Mouse (Mus musculus) C2C12 (cell line): ENCODE data around the gene Rnf220. TPM values are rescaled to one million over a fixed set of nuclear protein-coding genes. Genes with fewer than 3 reads are reported as not detected.

Experiments
- H3K27me3 ChIP-seq: one replicate; pipeline ENCODE4 v1.6.1; 2011; ENCODE audit not compliant: control insufficient read depth, insufficient read depth, insufficient read length
- H3K36me3 ChIP-seq: one replicate; pipeline ENCODE4 v1.6.1; 2011; ENCODE audit not compliant: control insufficient read depth, insufficient read depth
- H3K4me3 ChIP-seq: one replicate; pipeline ENCODE4 v1.5.1; 2011; ENCODE audit warnings: mild to moderate bottlenecking, control low read depth; ENCODE audit not compliant: poor library complexity, insufficient read depth, severe bottlenecking
- H3K79me2 ChIP-seq: one replicate; pipeline ENCODE4 v1.6.1; 2011; ENCODE audit not compliant: control insufficient read depth, insufficient read depth
- H3K79me3 ChIP-seq: one replicate; pipeline ENCODE4 v1.6.1; 2011; ENCODE audit warnings: low read depth, control low read depth
- H3ac ChIP-seq: one replicate; pipeline ENCODE3; 2011; ENCODE audit warnings: low read depth; ENCODE audit not compliant: control insufficient read depth, insufficient read length
- CEBPB ChIP-seq: IDR thresholded peaks from one replicate; pipeline ENCODE4 v1.6.1; 2011; ENCODE audit warnings: low read depth, mild to moderate bottlenecking, control low read depth, moderate library complexity
- CTCF ChIP-seq: IDR thresholded peaks from one replicate; pipeline ENCODE4 v1.5.1; 2011; ENCODE audit not compliant: control insufficient read depth, insufficient read depth, insufficient read length
- FOSL1 ChIP-seq: IDR thresholded peaks from one replicate; pipeline ENCODE4 v1.8.0; 2011; ENCODE audit warnings: mild to moderate bottlenecking, low read length; ENCODE audit not compliant: poor library complexity, insufficient read depth, severe bottlenecking
- MAX ChIP-seq: IDR thresholded peaks from one replicate; pipeline ENCODE4 v1.6.1; 2011; ENCODE audit warnings: mild to moderate bottlenecking, control low read depth
- MYOD1 ChIP-seq: IDR thresholded peaks from one replicate; pipeline ENCODE4 v1.6.1; 2011; ENCODE audit warnings: low read depth; ENCODE audit not compliant: control insufficient read depth, insufficient read length
- MYOG ChIP-seq: IDR thresholded peaks from one replicate; pipeline ENCODE4 v1.6.1; 2011; ENCODE audit not compliant: control insufficient read depth, insufficient read length; ENCODE audit errors: extremely low read depth
- USF1 ChIP-seq: IDR thresholded peaks from one replicate; pipeline ENCODE4 v1.6.1; 2011; ENCODE audit warnings: low read depth, mild to moderate bottlenecking, control low read depth, moderate library complexity
- polyA plus RNA-seq: library from polyadenylated mRNA; unstranded; fragments of >200 nt; fragmentation: generic; extraction: Trizol; gene quantifications from one replicate; pipeline ENCODE4 v1.2.1, GENCODE M21; 2012; ENCODE audit warnings: missing spikeins

The Rnf220 gene
- polyA plus RNA-seq, 1 experiment = 61.2 TPM

DNA sequence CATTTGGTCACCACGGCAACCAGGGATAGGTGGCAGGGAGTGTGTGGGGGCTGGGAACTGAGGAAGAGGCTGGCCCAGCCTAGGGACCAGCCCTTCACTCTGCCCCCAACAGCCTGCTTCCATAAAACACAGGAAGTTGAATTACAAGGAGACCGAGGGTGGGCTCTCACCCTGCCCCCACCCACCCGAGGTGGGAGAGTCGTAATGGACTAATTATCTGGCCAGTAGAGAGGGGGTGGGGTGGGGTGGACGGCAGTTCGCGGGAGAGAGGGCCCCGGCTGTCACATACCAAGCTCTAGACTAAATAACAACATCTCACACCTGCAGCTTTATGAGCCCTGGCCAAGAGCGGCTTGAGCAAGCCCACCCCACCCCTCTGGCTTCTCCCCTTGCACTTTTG, 104.9 kb downstream of the Rnf220 start:
- Histone ChIP-seq H3K27me3 (peaks cover 44% of the 10 kb centered on the region), H3K4me3 (no peak overlapping the region), H3ac (no peak overlapping the region), H3K79me3 (no peaks in the 10 kb centered on the region), H3K36me3 (no peaks in the 10 kb centered on the region), H3K79me2 (no peaks in the 10 kb centered on the region)
- no peak for TF ChIP-seq CTCF
- no peak for TF ChIP-seq MAX
- no peak for TF ChIP-seq CEBPB
- no peak for TF ChIP-seq MYOG
- no peak for TF ChIP-seq FOSL1
- no peak for TF ChIP-seq USF1
- TF ChIP-seq MYOD1 = no peak

DNA sequence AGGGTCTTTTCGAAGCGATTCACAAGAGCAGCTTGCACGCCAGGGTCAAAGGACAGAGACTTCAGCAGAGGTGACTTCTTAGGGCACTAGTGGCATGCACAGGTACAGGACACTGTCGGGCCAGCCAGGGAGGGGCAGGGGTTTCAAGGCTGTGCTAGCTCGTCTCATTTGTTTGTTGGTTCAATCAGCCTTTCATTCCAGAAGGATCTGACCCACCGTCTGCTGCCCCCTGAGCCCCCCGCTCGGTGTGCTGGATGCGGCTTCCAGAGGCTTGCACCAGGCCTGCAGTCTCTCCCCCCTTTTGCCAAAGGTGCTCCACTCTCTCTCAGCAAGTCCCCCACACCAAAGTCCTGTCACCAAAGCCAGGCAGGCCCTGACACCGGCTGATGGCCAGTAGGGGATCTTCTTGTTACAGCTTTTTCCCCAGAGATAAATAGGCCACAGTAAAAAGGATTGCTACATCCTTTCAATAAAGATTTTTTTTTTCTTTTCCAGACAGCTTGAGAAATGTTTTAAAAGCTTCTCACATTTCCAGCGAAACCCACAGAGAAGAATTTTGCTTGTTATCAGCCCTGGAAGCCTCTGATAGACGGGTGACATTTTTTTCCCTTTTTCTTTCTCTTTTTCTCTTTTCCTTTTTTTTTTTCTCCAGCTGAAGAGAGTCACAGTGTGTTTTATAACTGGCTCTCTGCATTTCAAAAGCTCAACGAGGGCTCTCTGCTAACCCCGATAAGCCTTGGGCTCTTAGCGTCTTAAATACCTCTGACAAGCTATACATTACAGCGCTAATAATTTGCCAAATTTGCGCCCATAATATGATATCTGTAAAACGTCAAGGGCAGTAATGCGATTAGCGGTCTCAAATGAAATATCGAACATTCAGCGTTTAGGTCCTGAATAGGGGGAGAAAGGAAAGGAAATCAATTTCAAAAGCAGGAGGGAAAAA, 105.7 kb downstream of the Rnf220 start:
- Histone ChIP-seq H3K4me3 (no peak overlapping the region), H3ac (no peak overlapping the region), H3K79me2 (no peaks in the 10 kb centered on the region), H3K79me3 (no peaks in the 10 kb centered on the region), H3K27me3 (peaks cover 38% of the 10 kb centered on the region), H3K36me3 (no peaks in the 10 kb centered on the region)
- no peak for TF ChIP-seq MAX
- no peak for TF ChIP-seq MYOG
- TF ChIP-seq CTCF = no peak
- TF ChIP-seq MYOD1 = no peak
- TF ChIP-seq CEBPB = no peak
- TF ChIP-seq FOSL1 = no peak
- no peak for TF ChIP-seq USF1

DNA sequence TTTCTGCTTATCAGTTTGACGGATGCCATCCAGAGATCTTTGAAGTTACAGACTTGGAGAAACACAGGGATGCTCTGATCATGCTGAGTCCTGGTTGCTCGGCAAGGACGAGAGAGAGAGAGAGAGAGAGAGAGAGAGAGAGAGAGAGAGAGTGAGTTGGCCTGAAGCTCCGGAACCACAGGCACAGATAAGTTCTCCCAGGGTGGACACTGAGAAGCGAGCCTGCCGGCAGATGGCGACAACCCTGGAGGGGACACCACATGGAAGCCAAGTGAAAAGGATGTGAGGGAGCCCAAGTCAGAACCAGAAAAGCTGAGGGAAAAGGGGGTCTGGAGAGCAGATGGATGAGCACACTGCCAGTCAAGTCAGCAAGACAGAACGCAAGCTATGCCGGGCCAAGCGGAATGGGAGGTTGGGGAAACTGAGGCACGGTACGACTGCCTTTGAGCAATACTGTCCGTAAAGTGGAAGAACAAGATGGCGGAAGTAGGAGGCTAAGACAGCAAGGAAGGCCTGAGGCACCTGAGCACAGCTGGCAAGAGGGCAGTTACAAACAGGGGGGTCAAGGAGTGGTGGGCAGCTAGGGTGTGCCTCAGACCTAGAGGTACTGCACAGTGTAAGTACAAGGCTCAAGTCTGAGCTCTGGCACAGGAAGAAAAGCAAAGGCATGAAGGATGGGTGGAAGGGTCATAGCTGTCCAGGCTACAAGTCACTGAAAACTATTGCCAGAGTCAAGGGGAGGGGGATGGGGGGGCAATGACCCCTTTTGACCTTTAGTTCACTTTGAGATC, 107.4 kb downstream of the Rnf220 start:
- H3K36me3 ChIP-seq = no peaks in the 10 kb centered on the region
- TF ChIP-seq CEBPB (no peak), FOSL1 (no peak), CTCF (no peak), MYOG (no peak), MAX (no peak), MYOD1 (no peak), USF1 (no peak)

DNA sequence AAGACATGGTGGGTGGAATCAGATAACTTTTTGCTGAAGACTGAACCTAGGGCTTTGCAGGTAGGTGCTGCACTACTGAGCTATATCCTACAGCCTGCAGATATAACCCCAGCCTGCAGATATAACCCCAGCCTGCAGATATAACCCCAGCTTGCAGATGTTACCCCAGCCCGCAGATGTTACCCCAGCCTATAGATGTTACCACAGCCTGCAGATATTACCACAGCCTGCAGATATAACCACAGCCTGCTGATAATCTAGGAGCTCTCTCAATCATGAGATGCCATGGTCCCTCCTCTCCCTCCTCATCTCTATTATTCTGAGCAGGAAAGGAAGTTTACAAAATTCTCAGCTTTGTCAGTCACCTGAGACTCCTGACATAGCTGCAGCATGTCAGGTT, 111.6 kb downstream of the Rnf220 start:
- no peak overlapping the region for H3ac ChIP-seq
- TF ChIP-seq MYOD1 = no peak
- no peak for TF ChIP-seq CEBPB
- TF ChIP-seq MYOG = no peak
- no peak for TF ChIP-seq CTCF
- no peak for TF ChIP-seq MAX
- TF ChIP-seq USF1 = no peak
- TF ChIP-seq FOSL1 = no peak
- H3K27me3 ChIP-seq = no peaks in the 10 kb centered on the region
- H3K79me2 ChIP-seq = no peaks in the 10 kb centered on the region
- no peaks in the 10 kb centered on the region for H3K79me3 ChIP-seq
- no peaks in the 10 kb centered on the region for H3K36me3 ChIP-seq
- H3K4me3 ChIP-seq = no peak overlapping the region

More for the DNA sequence above, 107.4 kb downstream of the Rnf220 start:
- no peak overlapping the region for H3ac ChIP-seq
- H3K27me3 ChIP-seq = peaks cover 30% of the 10 kb centered on the region
- H3K4me3 ChIP-seq = no peak overlapping the region
- H3K79me3 ChIP-seq = no peaks in the 10 kb centered on the region
- no peaks in the 10 kb centered on the region for H3K79me2 ChIP-seq

- H3K79me3 ChIP-seq = no peaks in the 10 kb centered on the region
- no peaks in the 10 kb centered on the region for H3K36me3 ChIP-seq
- H3K79me2 ChIP-seq = no peaks in the 10 kb centered on the region
- H3K4me3 ChIP-seq = no peak overlapping the region
- no peak overlapping the region for H3ac ChIP-seq
- no peak for TF ChIP-seq MYOD1
- TF ChIP-seq USF1 = no peak
- no peak for TF ChIP-seq FOSL1
- no peak for TF ChIP-seq MAX
- TF ChIP-seq MYOG = no peak
- no peak for TF ChIP-seq CTCF
- no peak for TF ChIP-seq CEBPB
- no peaks in the 10 kb centered on the region for H3K27me3 ChIP-seq
These were observed 115.0 kb downstream of the Rnf220 start for GRCm38 (mm10) chr4:117381846-117382245.
